ENCODE assay signal across 8 mouse cellular contexts in the genomic region with DNA sequence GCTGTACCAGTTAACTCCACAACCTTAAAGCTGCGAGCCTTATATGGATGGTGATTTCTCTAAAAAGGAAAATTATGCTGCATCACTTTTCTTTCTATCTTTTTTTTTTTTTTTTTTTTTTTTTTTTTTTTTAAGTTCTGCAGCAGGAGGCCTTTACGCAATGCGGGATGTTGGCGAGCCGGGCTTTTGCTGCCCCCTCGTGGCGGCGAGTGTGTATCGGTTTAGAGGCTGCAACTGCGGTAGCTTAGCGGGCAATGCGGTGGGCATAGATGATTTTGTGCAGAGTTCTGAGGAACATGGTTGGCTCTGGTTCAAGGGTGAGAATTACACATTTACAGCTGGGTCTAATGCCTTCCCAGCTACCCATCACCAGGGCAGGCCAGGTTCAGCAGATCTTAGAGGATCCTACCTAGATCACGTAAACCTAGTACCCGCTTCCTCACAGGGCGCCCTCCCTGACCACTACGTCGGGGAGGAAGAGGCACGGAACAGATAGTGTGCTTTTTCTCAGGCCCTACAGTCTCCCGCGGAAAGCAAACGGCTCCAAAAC. TPM values are rescaled to one million over a fixed set of nuclear protein-coding genes. Genes with fewer than 3 reads are reported as not detected.
DNase-seq lines count a peak whose midpoint lies in the region; ATAC-seq lines count a peak whose summit lies in the region.

No protein-coding gene starts in this region.

- no peaks in the 10 kb centered on the region for H3K9me3 ChIP-seq in intestine, embryonic 14.5 days (ENCODE audit: control insufficient read depth, low read length)
- no peaks in the 10 kb centered on the region for H3K9me3 ChIP-seq in midbrain, embryonic 10.5 days (replicated peaks)

- DNase-seq in adrenal gland, adult 2 months: peak; percentile 85
- DNase-seq in embryo, embryonic 11 days: peak; percentile 86
- peak; percentile 66 for DNase-seq in gastrocnemius, postnatal 25 days
- DNase-seq in intestine, embryonic 14.5 days (ENCODE audit: low spot score): peak; percentile 93
- DNase-seq in left cerebral cortex, postnatal 25 days (ENCODE audit: low spot score in 2 of 2): peak; percentile 88 to 91
- DNase-seq in midbrain, embryonic 10.5 days (ENCODE audit: low spot score): peak; percentile 84
- peak; percentile 84 for DNase-seq in right cerebral cortex, postnatal 25 days
- DNase-seq in urinary bladder, postnatal 36 days (ENCODE audit: low spot score in 2 of 2): peak; percentile 75 to 85

- peak; percentile 70 for ATAC-seq in intestine, embryonic 14.5 days (replicated peaks; ENCODE audit: low FRiP score, low TSS enrichment, low read depth)

- 16% methylated on average over 21 of the region's 21 CpGs for WGBS in intestine, embryonic 14.5 days
- 22% methylated on average over 21 of the region's 21 CpGs for WGBS in midbrain, embryonic 10.5 days

- no peaks in the 10 kb centered on the region for H3K27me3 ChIP-seq in intestine, embryonic 14.5 days (replicated peaks; ENCODE audit: control insufficient read depth, insufficient read depth, low read length)
- peaks cover 31% of the 10 kb centered on the region for H3K27me3 ChIP-seq in midbrain, embryonic 10.5 days (ENCODE audit: low read depth, poor library complexity, severe bottlenecking)

- no peaks in the 10 kb centered on the region for H3K36me3 ChIP-seq in intestine, embryonic 14.5 days (ENCODE audit: control insufficient read depth, insufficient read depth, low read length)
- H3K36me3 ChIP-seq in midbrain, embryonic 10.5 days: no peaks in the 10 kb centered on the region

- no peak overlapping the region for H3K4me3 ChIP-seq in intestine, embryonic 14.5 days (ENCODE audit: low read depth, low read length)
- 0 out of 2 replicates have a peak overlapping the region, but pooled peaks have one; percentile 35 for H3K4me3 ChIP-seq in midbrain, embryonic 10.5 days

- no peak overlapping the region for H3K27ac ChIP-seq in intestine, embryonic 14.5 days (ENCODE audit: low read depth)
- no peak overlapping the region for H3K27ac ChIP-seq in midbrain, embryonic 10.5 days (replicated peaks)

- no peak overlapping the region; the same call in 1 of the 2 replicates for H3K4me2 ChIP-seq in intestine, embryonic 14.5 days (ENCODE audit: low read length)

- intact Hi-C loops in left cerebral cortex, postnatal 25 days (cut with DNase I): loop anchor here (2.0 to 5.0 kb wide), 4 partner anchors 78 to 804 kb away; partner anchors contain the start of gene Atp1b1

- peaks cover 1% of the 10 kb centered on the region; the same call in 1 of the 2 replicates for H3K4me1 ChIP-seq in intestine, embryonic 14.5 days (replicated peaks; ENCODE audit: control insufficient read depth, insufficient read depth, low read length)
- H3K4me1 ChIP-seq in midbrain, embryonic 10.5 days: peaks cover 17% of the 10 kb centered on the region

- no peak overlapping the region for H3K9ac ChIP-seq in intestine, embryonic 14.5 days (ENCODE audit: low read length)

RNA-seq across cellular contexts. Expression of gene Tbx19, which starts 40.1 kb away (rescaled TPM):
- total RNA-seq in adrenal gland, adult 2 months (2021): not detected
- polyA plus RNA-seq in adrenal gland, adult 2 months (2012; rRNA removed): not detected in 2 replicates
- total RNA-seq in gastrocnemius, postnatal 25 days (2021): not detected
- 0.08 TPM in 1 of 2 replicates, not detected in the other for polyA plus RNA-seq in intestine, embryonic 14.5 days (2014; fragmentation: Nextera tagmentation; extraction: Ambion mirVana)
- not detected for total RNA-seq in left cerebral cortex, postnatal 25 days (2021)
- polyA plus RNA-seq in midbrain, embryonic 10.5 days (2016; fragmentation: Nextera tagmentation; extraction: Ambion mirVana): not detected in 2 replicates
